Mouse (Mus musculus): ENCODE measurements around the gene D430019H16Rik.

DNA sequence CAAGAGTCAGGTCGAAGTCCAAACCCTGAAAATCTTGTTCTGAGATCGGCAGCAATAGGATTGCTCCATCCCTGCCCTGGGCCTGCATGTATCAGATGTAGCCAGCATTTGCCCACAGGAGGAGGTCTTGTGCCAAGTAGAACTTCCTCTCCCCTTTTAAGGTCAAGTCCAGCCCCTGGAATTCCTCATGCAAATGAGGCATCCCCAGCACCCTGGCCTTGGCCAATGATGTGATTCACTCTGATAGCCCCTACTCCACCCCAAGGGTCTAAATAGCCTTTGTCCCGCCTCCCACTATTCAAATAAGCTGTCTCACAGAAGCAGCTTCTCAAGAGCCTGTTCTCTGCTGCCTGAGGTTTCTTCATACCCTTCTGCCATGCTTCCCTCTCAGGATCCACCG is 81.2 kb downstream of the D430019H16Rik start:
- TF ChIP-seq POLR2A (IDR thresholded peaks at IDR 0.05; ENCODE audit: extremely low read depth, insufficient read depth, low read length) (no peak), CTCF (IDR thresholded peaks at IDR 0.05; ENCODE audit: low read depth, low read length) (no peak)

Data from liver, adult 2 months (tissue).